Mouse (Mus musculus): Measurements from ENCODE around the gene Gdpd1.
"Not testable (repeated sequence)": the region's sequence is repeated elsewhere in the genome, so short reads cannot be mapped to it uniquely, and the experiment has no call there.

The Gdpd1 gene

DNA sequence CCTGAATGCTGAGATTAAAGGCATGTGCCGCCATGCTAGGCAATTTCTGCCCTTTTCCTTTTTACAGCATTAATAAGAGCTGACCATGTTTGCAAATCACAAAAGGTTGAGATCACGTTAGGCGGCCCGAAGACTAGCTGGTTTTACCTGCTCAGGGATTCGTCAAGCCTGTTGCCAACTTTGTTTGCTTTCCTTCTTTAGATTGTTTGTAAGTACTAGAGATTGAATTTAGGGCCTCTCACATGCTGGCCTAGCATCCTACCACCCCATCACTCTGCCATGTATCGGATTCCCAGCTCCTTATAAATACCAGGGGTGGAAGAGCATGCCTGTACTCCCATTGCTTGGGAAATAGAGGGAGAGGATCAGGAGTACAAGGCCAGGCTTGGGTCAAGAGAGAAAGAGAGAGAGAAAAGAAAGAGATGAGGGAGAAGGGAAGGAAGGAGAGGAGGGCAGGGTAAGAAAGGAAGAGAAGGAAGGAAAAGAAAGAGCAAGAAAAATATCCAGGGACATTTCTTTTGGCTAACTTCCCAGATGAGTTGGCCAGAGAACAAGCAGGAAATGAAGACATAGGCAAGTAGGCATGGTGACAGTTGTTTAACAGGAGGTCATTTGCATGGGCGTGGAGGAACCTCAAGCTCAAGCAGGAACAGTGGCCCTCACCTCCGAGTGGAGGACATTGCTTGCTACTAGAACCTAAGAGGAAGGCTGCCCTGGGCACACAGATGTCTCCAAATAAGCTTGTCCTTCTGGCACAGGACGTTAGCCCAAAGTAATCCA is 47.6 kb downstream of the Gdpd1 start:
- DNase-seq (ENCODE audit: low spot score): no peak

- DNase-seq (ENCODE audit: low spot score): no peak
These were observed 48.5 kb downstream of the Gdpd1 start for GRCm38 (mm10) chr11:87025351-87025750.

GRCm38 (mm10) chr11:87023240-87023639 is 50.6 kb downstream of the Gdpd1 start:
- not testable (repeated sequence) for DNase-seq (ENCODE audit: low spot score)

GRCm38 (mm10) chr11:87022765-87023164 is 51.1 kb downstream of the Gdpd1 start:
- no peak for DNase-seq (ENCODE audit: low spot score)

DNA sequence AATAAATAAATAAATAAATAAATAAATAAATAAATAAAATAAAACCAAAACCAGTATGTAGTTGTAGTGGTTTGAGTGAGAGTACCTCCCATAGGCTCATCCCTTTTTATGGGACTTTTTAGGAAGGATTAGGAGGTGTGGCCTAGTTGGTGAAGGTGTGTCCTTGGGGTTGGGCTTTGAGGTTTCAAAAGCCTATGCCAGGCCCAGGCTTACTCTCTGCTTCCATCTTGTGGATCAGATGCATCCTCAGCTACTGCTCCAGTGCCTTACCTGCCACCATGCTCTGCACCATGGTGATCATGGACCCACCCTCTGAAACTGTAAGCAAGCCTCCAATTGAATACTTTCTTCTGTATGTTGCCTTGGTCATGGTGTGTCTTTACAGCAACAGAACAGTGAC is 52.3 kb downstream of the Gdpd1 start:
- DNase-seq (ENCODE audit: low spot score): no peak

GRCm38 (mm10) chr11:87020449-87020848 is 53.4 kb downstream of the Gdpd1 start:
- no peak for DNase-seq (ENCODE audit: low spot score)

- no peak for DNase-seq (ENCODE audit: low spot score)
These were observed 54.4 kb downstream of the Gdpd1 start for GRCm38 (mm10) chr11:87019431-87019830.

GRCm38 (mm10) chr11:87018081-87018480 is 55.8 kb downstream of the Gdpd1 start:
- DNase-seq (ENCODE audit: low spot score): no peak

GRCm38 (mm10) chr11:87015691-87016090 is 58.2 kb downstream of the Gdpd1 start:
- DNase-seq (ENCODE audit: low spot score): no peak

DNA sequence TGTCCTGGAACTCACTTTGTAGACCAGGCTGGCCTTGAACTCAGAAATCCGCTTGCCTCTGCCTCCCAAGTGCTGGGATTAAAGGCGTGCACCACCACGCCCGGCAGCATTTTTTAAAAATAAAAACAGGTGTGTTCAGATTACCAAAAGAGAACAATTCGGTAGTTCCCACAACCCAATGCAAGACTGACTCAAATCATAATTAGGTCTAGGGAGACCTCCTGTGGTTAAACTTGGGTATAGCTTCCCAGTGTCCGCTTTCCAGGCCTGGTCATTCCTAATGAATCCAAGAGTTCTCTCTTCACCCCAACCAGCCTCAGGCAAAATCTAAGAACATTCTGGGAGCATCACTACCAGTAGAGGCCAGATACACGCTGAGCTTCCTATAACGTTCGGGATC is 63.4 kb downstream of the Gdpd1 start:
- peak; percentile 19 for DNase-seq (ENCODE audit: low spot score)

GRCm38 (mm10) chr11:87007371-87007770 is 66.5 kb downstream of the Gdpd1 start:
- no peak for DNase-seq (ENCODE audit: low spot score)

DNA sequence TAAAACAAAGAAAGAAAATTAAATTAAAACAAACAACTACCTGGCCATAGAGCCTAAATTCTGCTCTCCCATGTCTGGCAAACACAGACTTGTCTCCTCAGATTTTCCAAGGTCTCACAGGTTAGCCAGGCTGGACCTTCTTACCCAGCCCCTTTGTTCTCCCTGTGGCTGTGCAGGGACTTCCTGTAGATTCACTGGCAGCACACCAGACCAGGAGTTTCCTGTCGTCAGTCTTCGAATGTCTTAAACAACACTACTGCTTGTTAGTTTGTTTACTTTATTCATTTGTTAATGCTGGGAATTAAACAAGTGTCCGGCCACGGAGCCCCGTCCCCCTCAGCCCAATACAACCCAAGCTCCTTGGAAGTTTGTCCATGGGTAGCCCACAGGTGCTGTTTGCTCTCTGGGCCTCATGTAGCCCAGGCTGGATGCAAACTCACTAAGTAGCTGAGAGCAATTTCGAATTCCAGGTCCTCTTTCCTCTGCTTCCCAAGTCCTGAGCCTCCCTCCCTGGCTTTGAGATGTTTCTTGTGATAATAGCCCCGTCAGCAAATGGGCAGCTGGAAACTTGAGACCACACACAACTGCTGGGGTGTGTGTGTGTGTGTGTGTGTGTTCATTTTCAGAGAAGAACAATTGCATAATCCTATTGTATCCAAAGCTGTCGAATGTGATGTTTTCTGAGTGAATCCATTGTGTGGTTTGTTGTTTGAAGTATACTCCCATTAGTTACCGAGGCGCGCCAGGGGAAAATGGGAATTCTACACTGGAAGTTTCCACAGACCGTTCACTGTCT is 68.7 kb downstream of the Gdpd1 start:
- no peak for DNase-seq (ENCODE audit: low spot score)

GRCm38 (mm10) chr11:87002078-87002829 is 71.6 kb downstream of the Gdpd1 start:
- no peak for DNase-seq (ENCODE audit: low spot score)

DNA sequence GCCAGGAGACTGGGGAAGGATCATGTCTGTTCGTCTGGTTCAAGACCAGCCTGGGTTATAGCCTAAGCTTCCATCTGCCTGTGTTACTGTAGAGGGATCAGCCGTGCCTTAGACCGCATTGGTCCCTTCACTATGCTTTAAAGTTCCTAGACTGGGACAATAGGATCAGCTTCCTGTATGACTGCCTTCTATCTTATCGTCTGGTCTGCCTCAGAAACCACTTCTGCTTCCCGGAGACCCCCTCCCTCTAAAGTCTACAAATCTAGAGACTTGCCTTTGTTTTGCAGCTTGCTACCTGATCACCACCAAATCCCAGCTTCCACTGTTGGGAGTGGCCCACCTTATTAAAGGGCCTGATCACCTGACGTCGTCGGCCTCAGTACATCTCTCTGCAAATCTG is 72.6 kb downstream of the Gdpd1 start:
- DNase-seq (ENCODE audit: low spot score): no peak

GRCm38 (mm10) chr11:86996266-86996665 is 77.6 kb downstream of the Gdpd1 start:
- DNase-seq (ENCODE audit: low spot score): no peak

GRCm38 (mm10) chr11:86995625-86996221 is 78.1 kb downstream of the Gdpd1 start:
- no peak for DNase-seq (ENCODE audit: low spot score)

DNA sequence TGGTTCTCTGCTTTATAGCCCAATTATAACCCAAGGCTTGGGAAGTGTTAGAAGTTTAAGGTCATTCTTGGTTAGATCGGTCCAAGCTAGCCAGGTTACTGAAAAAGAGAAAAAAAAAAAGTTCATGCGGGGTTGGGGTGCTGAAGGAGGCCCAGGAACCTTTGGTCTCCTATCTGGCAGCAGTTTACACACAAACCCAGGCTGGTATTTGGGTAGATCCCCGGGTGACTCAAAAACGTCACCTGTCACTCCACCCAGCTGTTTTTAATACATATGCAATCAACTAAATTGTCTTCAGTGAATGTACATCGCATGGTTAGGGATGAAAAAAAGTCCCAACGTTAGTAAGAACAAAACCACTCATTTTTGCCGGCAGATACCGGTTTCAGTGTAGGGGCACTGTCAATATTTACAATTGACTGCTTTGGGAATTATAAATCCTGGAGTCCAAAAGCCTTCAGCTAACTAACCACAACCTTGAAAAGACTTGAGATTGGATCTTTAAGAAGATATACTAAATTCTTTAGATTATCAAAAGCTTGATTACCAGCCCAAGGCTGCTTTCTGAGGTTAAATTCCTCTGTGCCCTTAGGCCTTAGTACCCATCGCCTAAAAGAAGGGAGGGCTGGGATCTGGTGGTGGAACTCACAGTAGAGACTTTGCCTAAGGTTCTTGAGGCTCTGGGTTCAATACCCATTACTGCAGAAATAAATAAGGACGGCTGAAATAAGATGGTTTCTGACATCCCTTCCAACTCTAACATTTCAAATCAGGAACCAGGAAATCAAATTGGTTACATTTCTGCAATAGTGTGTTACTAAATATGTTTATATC is 78.9 kb downstream of the Gdpd1 start:
- no peak for DNase-seq (ENCODE audit: low spot score)

- DNase-seq (ENCODE audit: low spot score): no peak
These were observed 79.5 kb downstream of the Gdpd1 start for GRCm38 (mm10) chr11:86994330-86994729.

DNA sequence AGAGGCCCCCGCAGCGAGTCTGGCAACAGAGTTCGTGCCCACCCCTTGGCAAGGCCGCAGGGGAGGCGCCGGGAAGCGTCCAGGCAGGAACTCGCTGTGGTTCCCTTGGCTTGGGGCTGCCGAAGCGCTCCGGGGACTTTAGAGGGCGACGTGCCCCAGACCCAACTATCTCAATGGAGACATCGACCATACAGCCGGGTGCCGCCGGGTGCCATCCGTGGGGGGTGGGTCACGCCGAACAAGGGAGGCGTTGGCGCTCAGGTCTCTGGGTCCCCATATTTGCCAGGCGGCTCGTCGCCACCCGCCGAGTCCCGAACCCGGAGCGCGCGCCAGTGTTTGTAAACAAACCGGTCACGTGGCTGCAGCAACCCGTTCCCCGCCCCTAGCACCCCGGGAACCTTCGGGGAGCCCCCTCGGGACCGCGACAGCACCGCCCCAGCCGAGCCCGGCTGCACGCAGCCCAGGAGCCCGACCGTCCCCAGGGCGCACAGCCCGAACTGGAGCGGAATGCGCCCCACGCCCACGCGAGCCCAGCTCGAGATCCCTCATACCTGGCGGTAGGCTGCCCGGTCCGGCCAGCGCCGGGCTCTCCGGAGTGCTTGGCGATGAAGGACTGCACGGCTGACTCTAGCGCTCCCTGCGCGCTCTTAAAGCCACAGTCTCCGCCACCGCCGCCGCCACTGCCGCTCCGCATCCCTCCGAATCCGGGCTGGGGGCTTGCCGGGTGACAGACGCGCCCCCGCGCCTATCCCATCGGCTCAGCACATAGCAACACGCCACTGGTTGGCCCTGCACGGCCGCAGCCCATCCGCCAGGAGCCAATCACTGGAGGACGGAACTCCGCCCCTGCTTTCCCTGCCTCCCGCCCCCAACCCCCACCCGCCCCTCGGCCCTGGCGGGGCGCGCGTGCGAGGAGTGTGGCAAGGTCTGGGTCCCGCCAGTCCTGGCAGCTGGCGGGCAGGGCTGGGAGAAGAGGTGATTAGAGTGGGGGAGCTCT is 80.5 kb downstream of the Gdpd1 start, which contains the start of gene Ypel2:
Gene Ypel2, minus strand, starts transcription at position 667 of the 997 bp plus-strand sequence.
- peak; percentile 86 for DNase-seq (ENCODE audit: low spot score)

GRCm38 (mm10) chr11:86992461-86992988 is 81.3 kb downstream of the Gdpd1 start:
- DNase-seq (ENCODE audit: low spot score): no peak

Data from urinary bladder, postnatal 25 days (tissue).